8 mouse cellular contexts compared by ENCODE assay signal in the genomic region with DNA sequence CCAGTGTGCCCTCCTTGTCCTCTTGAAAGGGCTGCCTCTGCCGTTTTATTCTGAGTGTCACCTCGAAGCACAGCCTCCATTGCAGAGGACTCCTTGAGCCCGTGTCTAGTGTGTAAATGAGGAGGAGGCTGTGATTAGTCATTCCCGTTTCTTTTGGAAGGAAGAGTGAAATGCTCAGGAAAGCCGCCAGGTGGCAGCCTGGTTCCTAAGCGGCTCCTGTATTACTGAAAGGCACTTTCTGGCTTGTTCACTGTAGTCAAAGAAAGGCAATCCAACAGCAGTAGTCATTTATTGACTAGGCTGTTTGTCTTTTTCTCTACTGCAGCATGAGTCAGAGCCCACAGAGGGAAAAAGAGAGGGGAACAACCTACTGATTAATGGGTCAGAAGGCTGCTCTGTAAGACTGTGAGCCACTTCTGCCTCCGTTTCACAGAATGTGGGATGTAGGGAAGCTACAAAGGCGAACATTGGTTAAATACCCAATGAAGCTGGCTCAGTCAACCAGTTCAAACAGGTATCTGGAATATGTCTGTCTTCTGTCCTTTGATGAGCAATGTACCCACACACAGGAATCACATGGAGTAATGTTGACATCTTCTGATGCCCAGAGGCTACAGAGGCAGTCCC.
A peak's percentile ranks its signal among the peaks of the same experiment; 100 is the strongest.
DNase-seq lines count a peak whose midpoint lies in the region; ATAC-seq and TF ChIP-seq lines count a peak whose summit lies in the region.

No protein-coding gene starts in this region.

- TF ChIP-seq POLR2A in cortical plate, adult 2 months (IDR thresholded peaks at IDR 0.05; ENCODE audit: extremely low read depth, insufficient read depth, low read length): 0 out of 2 replicates have a peak, but pooled peaks have one; percentile 14

- no peak overlapping the region for H3K27ac ChIP-seq in cortical plate, adult 2 months (ENCODE audit: insufficient read depth, low read length)
- H3K27ac ChIP-seq in hindbrain, postnatal 0 days: peak overlapping the region; percentile 52; the same call in 1 of the 2 replicates

- peak overlapping the region; percentile 54 for H3K4me2 ChIP-seq in hindbrain, postnatal 0 days (ENCODE audit: low read depth, low read length)

- peak; percentile 19 for ATAC-seq in activated CD4-positive, CD25-positive, alpha-beta regulatory T cell, adult 4 months
- peak; percentile 86 for ATAC-seq in hindbrain, postnatal 0 days

- no peaks in the 10 kb centered on the region for H3K36me3 ChIP-seq in hindbrain, postnatal 0 days (ENCODE audit: insufficient read depth, low read length)

- 20% methylated on average over 8 of the region's 8 CpGs for WGBS in hindbrain, postnatal 0 days

- no peaks in the 10 kb centered on the region for H3K27me3 ChIP-seq in hindbrain, postnatal 0 days (ENCODE audit: insufficient read depth, low read length)

- peak overlapping the region; percentile 34 for H3K9ac ChIP-seq in hindbrain, postnatal 0 days (replicated peaks; ENCODE audit: low read length)

- peak; percentile 76 for TF ChIP-seq CTCF in cortical plate, adult 2 months (IDR thresholded peaks at IDR 0.05; ENCODE audit: extremely low read depth, insufficient read depth, low read length)
- TF ChIP-seq CTCF in hindbrain, postnatal 0 days (IDR thresholded peaks at IDR 0.05; ENCODE audit: low read depth): peak; percentile 94

- DNase-seq in gastrocnemius, postnatal 10 days: peak; percentile 84
- DNase-seq in hindbrain, postnatal 0 days (ENCODE audit: low spot score): peak; percentile 94
- peak; percentile 87 to 91 for DNase-seq in left cerebral cortex, adult 18-20 months (ENCODE audit: low spot score in 2 of 2)
- DNase-seq in lung, postnatal 36 days: peak; percentile 85
- peak; percentile 57 for DNase-seq in retina, postnatal 7 days (ENCODE audit: low read depth, low spot score)
- peak; percentile 43 for DNase-seq in urinary bladder, postnatal 10 days (ENCODE audit: low spot score)

- no peaks in the 10 kb centered on the region for H3K4me1 ChIP-seq in cortical plate, adult 2 months (ENCODE audit: control insufficient read depth, insufficient read depth, low read length)
- no peaks in the 10 kb centered on the region; the same call in 1 of the 2 replicates for H3K4me1 ChIP-seq in hindbrain, postnatal 0 days (ENCODE audit: insufficient read depth, low read length)

- peak overlapping the region; percentile 25 for H3K4me3 ChIP-seq in cortical plate, adult 2 months (ENCODE audit: insufficient read depth, low read length)
- peak overlapping the region; percentile 26 for H3K4me3 ChIP-seq in hindbrain, postnatal 0 days (ENCODE audit: low read length)

- H3K9me3 ChIP-seq in hindbrain, postnatal 0 days (ENCODE audit: low read length): no peaks in the 10 kb centered on the region

Comparison
In these comparisons a context has a peak if more than half of its experiments do, and no peak if none do; other contexts are left out.
1. DNase-seq: peak in every context shown above with its lines; median percentile 94 in hindbrain, postnatal 0 days; 89 in left cerebral cortex, adult 18-20 months; 85 in lung, postnatal 36 days; 84 in gastrocnemius, postnatal 10 days; 57 in retina, postnatal 7 days; 43 in urinary bladder, postnatal 10 days.